Mouse (Mus musculus) right cerebral cortex, postnatal 25 days (tissue): Measurements from ENCODE around the gene Rnf207.

Source experiments
- DNase-seq: peaks from one replicate; pipeline ENCODE4 v3.0.0; 2022

Rnf207 gene

DNA sequence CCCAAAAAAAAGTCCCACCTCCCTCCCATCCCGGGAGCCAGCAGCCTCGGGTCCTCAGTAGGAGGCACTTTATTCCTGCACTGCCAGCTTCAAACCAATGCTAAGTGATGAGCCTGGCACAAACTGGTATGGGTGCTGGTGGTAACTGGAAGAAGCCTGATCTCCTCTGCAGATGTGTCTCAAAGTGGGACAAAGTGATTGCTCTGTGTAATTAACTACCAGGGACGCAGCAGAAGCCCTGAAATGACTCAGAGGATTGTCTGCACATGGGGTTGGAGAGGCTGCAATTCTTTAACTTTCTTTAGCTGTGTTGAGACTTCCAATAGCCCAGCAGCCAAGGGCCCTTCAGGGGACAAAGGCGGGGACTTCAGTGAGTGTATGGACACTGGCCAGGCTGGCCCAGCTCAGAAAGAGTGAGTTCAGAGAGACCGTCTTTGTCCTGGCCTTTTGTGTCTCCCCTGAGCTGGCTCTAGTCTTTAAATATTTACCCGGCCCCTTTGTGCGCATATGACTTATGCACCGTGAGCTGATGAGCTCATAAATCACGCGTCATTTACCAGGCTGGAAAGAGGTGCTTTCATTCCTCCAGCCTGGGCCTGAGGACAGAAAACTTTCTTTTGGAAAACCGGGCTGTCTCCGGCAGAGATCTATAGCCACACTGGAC is 26.6 kb downstream of the Rnf207 start:
- DNase-seq: no peak

DNA sequence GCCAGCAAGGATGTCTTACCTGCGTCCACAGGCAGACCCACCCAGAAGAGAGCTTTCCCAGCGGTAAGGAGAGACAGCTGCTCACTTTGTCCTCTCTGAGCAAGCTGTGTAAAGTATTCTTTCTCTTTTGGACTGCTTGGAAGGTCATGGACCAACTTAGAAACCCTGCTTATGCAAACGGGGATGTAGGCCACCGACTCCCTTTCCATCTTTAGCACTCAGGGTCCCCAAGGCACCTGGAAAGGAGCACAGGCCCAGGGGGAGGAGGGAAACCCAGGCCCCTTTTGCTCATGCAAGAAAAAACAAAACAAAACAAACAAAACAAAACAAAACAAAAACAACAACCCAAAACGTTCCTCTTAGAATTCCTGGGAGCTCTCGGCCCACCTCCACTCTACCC is 27.2 kb downstream of the Rnf207 start, which contains the start of gene Hes3:
Gene Hes3 (minus strand): TSS at position 101 of the 400 bp plus-strand sequence.
- DNase-seq: no peak

DNA sequence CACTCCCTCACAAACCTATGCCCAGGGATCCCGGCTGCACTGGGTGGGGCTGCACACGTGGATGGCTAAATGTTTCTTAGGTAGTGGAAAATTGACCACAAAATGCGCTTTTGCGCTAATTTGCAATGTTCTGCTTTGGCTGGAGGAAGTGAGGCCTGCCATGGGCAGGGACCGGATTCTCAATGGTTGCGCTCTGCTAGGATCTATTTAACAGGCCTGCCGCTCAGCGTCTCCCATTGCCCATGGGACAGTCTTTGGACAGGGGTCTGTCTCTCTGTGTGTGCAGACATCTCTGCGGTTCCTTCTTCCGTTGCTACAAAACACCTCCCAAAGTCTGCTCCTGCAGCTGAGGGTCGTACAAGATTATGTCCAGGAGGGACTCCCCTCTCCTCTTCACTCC is 27.8 kb downstream of the Rnf207 start:
- no peak for DNase-seq

GRCm38 (mm10) chr4:152290385-152290784 is 28.4 kb downstream of the Rnf207 start:
- no peak for DNase-seq

DNA sequence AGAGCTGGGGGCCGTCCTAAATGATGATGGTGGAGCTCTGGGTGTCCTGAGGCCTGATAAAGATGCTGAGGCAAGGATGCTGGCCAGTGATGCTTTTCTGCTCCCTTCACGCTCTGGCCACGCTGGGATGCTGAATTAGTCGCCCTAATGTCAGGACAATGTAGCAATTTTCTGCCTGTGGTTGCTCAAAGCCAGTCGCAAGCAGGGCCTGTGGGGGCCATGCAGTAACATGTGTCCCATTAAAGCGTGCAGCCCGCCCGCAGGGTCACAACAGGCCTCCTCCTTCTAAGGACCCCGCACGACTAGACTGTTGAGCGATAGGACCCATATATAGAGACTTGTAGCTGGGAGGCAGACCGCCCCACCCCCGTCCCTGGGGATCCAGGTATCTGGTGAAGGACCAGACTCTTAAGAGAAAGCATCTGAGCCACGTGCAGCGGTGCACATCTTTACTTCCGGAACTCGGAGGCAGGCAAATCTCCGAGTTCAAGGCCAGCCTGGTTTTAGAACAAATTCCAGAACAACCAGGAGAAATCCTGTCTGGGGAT is 30.3 kb downstream of the Rnf207 start:
- no peak for DNase-seq

- DNase-seq: no peak
These were observed 31.3 kb downstream of the Rnf207 start for GRCm38 (mm10) chr4:152287317-152288120.

DNA sequence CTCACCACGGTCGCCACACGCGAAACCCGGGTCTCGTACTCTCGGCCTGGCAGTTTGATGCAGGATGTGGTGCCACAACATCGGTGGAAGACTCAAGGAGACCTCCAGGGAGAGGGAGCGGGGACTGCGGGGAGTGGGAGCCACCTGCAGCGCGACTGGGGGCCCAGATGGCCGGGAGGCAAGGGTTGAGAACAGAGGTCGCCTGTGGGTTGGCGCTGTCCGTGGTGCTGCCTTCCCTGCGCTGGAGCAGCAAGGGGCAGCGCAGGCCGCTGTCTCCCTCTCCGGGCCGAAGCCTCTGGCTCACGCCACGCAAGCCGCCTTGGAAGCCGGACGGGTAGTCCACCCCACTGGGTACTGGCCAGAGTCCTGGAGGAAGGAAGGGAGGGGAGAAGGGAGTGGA is 31.9 kb downstream of the Rnf207 start:
- no peak for DNase-seq

- peak; percentile 43 for DNase-seq
These were observed 32.6 kb downstream of the Rnf207 start for GRCm38 (mm10) chr4:152286183-152286582.

GRCm38 (mm10) chr4:152285505-152285904 is 33.3 kb downstream of the Rnf207 start:
- no peak for DNase-seq

GRCm38 (mm10) chr4:152283186-152283950 is 35.4 kb downstream of the Rnf207 start:
- DNase-seq: peak; percentile 86

DNA sequence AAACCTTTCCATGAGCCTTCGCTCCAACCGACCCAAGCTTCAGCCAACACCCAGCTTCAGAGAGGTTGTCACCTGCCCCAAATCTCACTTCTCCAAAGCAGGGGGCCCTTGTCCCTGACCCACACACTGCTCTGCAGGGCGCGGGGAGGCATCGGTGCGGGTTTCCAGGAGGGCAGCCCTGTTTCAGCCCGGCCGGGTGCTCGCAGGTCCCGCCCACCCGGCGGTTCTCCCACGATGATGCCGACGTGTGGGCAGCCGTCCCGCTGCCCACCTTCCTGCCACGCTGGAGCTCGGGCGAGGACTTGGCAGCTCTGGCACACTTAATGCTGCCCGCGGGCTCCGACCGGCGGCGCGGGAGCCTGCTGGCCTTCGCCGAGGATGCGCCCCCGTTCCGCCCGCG is 36.1 kb downstream of the Rnf207 start:
- DNase-seq: no peak

DNA sequence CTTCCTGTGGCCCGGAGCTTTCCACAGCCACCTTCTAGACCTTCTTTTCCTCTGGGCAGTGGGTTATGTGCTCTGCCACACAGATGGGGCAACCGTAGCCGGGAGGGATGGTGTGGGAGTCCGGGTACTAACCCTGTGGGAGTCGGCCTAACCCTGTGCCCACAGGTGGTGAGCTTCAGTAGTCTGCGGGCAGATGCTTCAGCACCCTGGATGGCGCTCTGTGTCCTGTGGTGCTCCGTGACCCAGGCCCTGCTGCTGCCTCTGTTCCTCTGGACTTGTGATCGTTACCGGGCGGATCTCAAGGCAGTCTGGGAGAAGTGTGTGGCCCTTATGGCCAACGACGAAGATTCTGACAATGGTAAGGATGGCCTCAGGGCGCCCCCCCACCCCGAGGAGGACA is 37.2 kb downstream of the Rnf207 start:
- DNase-seq: no peak

GRCm38 (mm10) chr4:152278986-152279385 is 39.8 kb downstream of the Rnf207 start:
- peak; percentile 39 for DNase-seq

GRCm38 (mm10) chr4:152277916-152278315 is 40.9 kb downstream of the Rnf207 start:
- DNase-seq: no peak

GRCm38 (mm10) chr4:152276389-152277347 is 42.1 kb downstream of the Rnf207 start:
- DNase-seq: no peak

GRCm38 (mm10) chr4:152274681-152275131 is 44.1 kb downstream of the Rnf207 start:
- DNase-seq: no peak

DNA sequence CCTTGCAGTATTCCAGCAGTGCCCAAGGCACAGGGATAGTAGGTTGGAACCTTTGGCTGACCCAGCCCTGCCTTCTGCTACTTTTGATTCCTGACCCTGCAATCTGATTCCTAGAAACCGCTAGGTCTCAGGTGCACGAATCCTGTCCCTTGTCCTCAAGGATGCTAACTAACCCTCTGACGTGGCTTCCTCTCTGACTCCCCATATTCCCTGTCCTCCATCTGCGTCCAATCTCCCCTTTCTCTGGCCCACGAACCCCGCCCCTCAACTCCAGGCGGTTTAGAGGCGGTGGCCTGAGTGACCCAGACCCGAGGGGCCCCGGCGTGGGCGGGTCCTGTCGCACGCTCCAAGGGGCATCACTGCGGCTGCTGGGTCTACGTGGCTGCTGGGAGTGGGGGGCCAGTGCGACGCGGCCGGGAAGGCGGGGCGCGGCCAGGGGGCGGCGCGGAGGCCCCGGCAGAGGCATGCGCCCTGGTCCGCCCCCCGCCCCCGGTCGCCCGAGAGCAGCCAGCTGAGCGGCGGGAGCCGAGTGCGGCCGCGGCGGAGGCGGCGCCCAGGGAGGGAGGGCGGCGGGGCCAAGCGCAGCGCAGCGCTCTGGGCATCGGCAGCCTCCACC is 45.1 kb downstream of the Rnf207 start, which contains the start of gene Gpr153:
Gene Gpr153 (plus strand): TSS at position 612 of the 616 bp plus-strand sequence.
- peak; percentile 64 for DNase-seq

- DNase-seq: no peak
These were observed 45.6 kb downstream of the Rnf207 start for GRCm38 (mm10) chr4:152273191-152273590.

- DNase-seq: no peak
These were observed 46.2 kb downstream of the Rnf207 start for GRCm38 (mm10) chr4:152272449-152273049.

- no peak for DNase-seq
These were observed 46.8 kb downstream of the Rnf207 start for GRCm38 (mm10) chr4:152272006-152272405.

DNA sequence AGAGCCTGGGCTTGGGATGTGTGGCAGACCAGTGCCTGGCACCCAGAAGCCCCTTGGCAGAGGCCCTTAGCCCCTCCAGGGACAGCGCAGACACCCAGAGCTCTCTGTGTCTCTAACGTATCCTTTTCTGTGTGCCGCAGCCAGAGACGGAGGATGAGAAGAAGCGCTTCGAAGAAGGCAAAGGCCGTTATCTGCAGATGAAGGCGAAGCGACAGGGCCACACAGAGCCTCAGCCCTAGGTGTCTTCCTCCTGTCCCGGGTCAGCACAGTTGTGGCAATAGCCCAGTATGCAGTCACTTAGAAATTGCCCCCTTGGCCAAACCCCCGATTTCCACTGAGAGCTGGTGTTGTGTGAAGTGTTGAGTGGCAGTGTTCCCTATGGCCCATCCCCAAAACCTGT is 47.5 kb downstream of the Rnf207 start:
- DNase-seq: no peak
